Mouse (Mus musculus) hindbrain, embryonic 11.5 days (tissue): ENCODE data around the gene Cdadc1. TPM values are rescaled to one million over a fixed set of nuclear protein-coding genes. Genes with fewer than 3 reads are reported as not detected.

Experiments used
- ATAC-seq: fragments of 200-750 bp; cut with Nextera tagmentation; 2 replicates; pipeline ENCODE4 v1.8.0; 2017; ENCODE audit warnings: mild to moderate bottlenecking, moderate TSS enrichment, moderate library complexity; ENCODE audit not compliant: low FRiP score
- DNase-seq: peaks from one replicate; pipeline ENCODE4 v3.0.0-alpha.2; 2015; ENCODE audit warnings: low spot score
- H3K27ac ChIP-seq: fragments of 300-500 bp; sonication (generic); 2 replicates; pipeline ENCODE4 v1.5.1; 2014; ENCODE audit warnings: mild to moderate bottlenecking, low read depth, low read length
- H3K27me3 ChIP-seq: fragments of 300-500 bp; sonication (generic); 2 replicates; pipeline ENCODE4 v1.6.1; 2014; ENCODE audit warnings: mild to moderate bottlenecking, low read length, moderate library complexity, mixed read lengths; ENCODE audit not compliant: control insufficient read depth, insufficient read depth
- H3K36me3 ChIP-seq: fragments of 300-500 bp; sonication (generic); 2 replicates; pipeline ENCODE4 v1.6.1; 2014; ENCODE audit warnings: mild to moderate bottlenecking, low read length, moderate library complexity, mixed read lengths; ENCODE audit not compliant: control insufficient read depth, insufficient read depth
- H3K4me1 ChIP-seq: fragments of 300-500 bp; sonication (generic); replicated peaks from 2 replicates; pipeline ENCODE4 v1.6.1; 2014; ENCODE audit warnings: low read length, mixed read lengths; ENCODE audit not compliant: control insufficient read depth, insufficient read depth
- H3K4me2 ChIP-seq: fragments of 300-500 bp; sonication (generic); replicated peaks from 2 replicates; pipeline ENCODE4 v1.6.1; 2014; ENCODE audit warnings: mild to moderate bottlenecking, low read depth, low read length
- H3K4me3 ChIP-seq: fragments of 300-500 bp; sonication (generic); 2 replicates; pipeline ENCODE4 v1.5.1; 2014; ENCODE audit warnings: low read depth, low read length
- H3K9ac ChIP-seq: fragments of 300-500 bp; sonication (generic); 2 replicates; pipeline ENCODE4 v1.6.1; 2014; ENCODE audit warnings: low read depth, low read length
- H3K9me3 ChIP-seq: fragments of 300-500 bp; sonication (generic); 2 replicates; pipeline ENCODE4 v1.6.1; 2016; ENCODE audit warnings: low read length; ENCODE audit not compliant: control insufficient read depth
- WGBS: fragments of 180-500 bp; shearing (Covaris S2); extraction: QIAGEN DNeasy Blood & Tissue Kit; methylation state at CpG from one replicate; pipeline ENCODE4 v1.1.7; 2014; 5-methylcytosine and 5-hydroxymethylcytosine counted together
- polyA plus RNA-seq: library from polyadenylated mRNA; unstranded; fragments of >200 nt; fragmentation: Nextera tagmentation; extraction: Ambion mirVana; gene quantifications from 2 replicates; pipeline ENCODE4 v1.2.1, GENCODE M21; 2014

Gene Cdadc1
- polyA plus RNA-seq, 1 experiment from 2014 or later: 33.3 TPM

DNA sequence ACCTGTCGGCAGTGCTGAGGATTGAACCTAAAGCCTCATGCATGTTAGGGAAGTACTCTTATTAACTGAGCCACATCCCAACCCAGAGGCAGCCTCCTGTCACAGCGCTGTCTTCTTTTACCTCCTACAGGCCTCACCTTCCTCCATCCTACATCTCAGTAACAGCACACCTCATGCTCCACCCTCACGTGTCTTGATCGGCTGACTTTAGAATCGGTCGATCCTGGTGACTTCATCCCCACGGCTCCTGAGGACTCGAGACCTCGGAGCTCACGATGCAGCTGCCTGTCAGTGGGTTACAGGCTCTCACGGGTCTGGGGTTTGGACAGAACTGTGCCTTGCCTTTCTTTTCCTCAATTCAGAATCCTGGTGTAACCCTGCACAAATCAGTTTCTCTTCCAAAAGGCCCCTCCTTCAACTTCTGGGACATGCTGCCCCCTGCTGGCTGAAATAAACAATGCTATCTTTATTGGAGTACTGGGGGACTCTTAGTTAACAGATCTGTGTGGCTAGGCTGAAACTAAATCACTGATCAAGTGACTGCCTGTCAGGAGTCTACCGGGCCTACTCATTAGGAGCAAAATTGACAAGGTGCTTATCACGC, 41.7 kb downstream of the Cdadc1 start:
- Histone ChIP-seq H3K4me2 (no peak overlapping the region), H3K36me3 (no peaks in the 10 kb centered on the region), H3K9me3 (no peaks in the 10 kb centered on the region), H3K4me1 (no peaks in the 10 kb centered on the region), H3K9ac (no peak overlapping the region), H3K27me3 (no peaks in the 10 kb centered on the region), H3K4me3 (no peak overlapping the region), H3K27ac (no peak overlapping the region)
- ATAC-seq: no peak
- DNase-seq: peak; percentile 88
- 59% methylated on average over 13 of the region's 13 CpGs for WGBS

DNA sequence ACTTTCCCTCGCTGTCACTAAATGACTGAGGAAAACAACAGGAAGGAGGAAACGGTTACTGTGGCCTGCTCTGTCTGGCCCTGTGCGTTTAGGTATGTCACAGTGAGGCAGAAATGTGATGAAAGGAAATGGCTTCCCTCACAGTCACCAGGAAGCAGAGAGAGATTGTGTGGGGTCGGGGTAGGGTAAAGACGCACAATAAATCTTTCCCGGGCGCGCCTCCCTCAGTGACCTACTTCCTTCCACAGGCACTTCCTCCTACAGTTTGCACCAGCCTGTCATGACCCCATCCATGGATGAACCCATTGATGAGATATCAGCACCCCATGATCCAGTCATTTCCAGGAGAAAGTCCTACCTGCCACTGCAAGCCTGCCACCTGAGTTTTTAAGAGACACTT, 42.7 kb downstream of the Cdadc1 start:
- DNase-seq (no peak), ATAC-seq (no peak)
- Histone ChIP-seq H3K4me3 (no peak overlapping the region), H3K9ac (no peak overlapping the region), H3K4me1 (no peaks in the 10 kb centered on the region), H3K4me2 (no peak overlapping the region), H3K36me3 (no peaks in the 10 kb centered on the region), H3K27ac (no peak overlapping the region), H3K27me3 (no peaks in the 10 kb centered on the region), H3K9me3 (no peaks in the 10 kb centered on the region)
- WGBS: 88% methylated on average over 8 of the region's 8 CpGs

DNA sequence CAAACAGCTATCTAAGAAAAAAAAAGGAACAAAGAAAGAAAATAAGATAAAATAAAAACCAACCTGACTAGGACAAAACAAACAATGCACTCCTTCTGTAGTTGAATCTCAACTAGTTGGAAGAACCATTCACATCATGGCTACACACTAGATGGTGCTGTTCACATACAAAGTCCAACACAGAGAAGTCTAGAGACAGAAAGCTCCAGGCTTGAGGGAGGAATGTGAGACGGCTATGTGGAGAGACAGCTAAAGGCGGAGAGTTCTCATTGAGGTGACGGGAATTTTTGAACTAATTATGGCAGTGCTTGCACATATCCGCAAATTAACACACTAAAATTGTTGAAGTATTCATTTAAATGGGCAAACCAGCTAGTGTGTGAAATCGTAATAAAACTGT, 43.7 kb downstream of the Cdadc1 start:
- no peaks in the 10 kb centered on the region for H3K9me3 ChIP-seq

DNA sequence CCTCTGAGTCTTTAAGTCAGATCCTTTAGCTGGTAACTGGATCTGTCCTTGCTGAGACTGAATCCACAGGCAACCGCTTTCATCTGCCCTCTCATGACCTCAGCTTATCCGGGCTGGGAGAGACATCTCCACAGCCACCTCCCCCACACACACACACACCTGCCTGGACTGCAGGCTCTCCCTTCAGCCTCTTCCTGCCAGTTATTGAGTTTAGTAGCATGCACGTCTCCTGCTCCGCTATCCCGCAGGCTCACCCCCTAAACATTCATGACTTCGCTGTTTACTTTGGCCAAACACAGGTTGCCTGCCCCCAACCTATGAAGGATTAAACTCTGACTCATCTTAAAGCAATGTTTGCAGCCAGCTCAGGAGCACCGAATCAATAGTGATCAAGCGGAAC, 45.8 kb downstream of the Cdadc1 start:
- Histone ChIP-seq H3K27ac (no peak overlapping the region), H3K4me3 (no peak overlapping the region), H3K9me3 (no peaks in the 10 kb centered on the region), H3K9ac (no peak overlapping the region), H3K4me2 (no peak overlapping the region), H3K27me3 (no peaks in the 10 kb centered on the region), H3K36me3 (no peaks in the 10 kb centered on the region), H3K4me1 (no peaks in the 10 kb centered on the region)
- no peak for DNase-seq
- 65% methylated on average over 8 of the region's 8 CpGs for WGBS
- no peak for ATAC-seq

More for the DNA sequence above, 43.7 kb downstream of the Cdadc1 start:
- Histone ChIP-seq H3K9ac (no peak overlapping the region), H3K36me3 (no peaks in the 10 kb centered on the region), H3K4me2 (no peak overlapping the region), H3K27me3 (no peaks in the 10 kb centered on the region), H3K4me1 (no peaks in the 10 kb centered on the region), H3K27ac (no peak overlapping the region), H3K4me3 (no peak overlapping the region)
- DNase-seq (no peak), ATAC-seq (no peak)
- WGBS: 74% methylated on average over 5 of the region's 5 CpGs

DNA sequence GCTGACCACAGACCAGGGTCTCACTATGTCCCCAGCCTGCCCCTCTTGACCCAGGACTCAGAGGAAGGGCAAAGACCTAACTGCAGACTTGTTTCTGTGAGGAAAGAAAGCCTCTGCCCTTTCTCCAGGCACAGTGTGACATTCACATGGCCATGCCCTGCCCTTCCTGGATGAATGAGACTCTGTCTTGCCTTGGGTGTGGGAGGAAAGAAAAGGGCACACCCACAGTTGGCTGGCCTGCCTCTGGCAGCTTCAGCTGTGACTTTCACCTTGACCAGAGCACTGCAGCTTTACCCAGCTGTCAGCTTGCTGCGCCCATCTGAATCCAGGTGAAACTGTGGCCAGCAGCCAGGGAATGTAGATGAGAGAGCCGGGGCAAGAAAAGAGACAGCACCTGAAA, 46.9 kb downstream of the Cdadc1 start:
- no peaks in the 10 kb centered on the region for H3K27me3 ChIP-seq
- no peak for DNase-seq
- no peaks in the 10 kb centered on the region for H3K36me3 ChIP-seq
- H3K9ac ChIP-seq: no peak overlapping the region
- ATAC-seq: no peak
- H3K4me1 ChIP-seq: 0 out of 2 replicates have a peak, but pooled peaks cover 2% of the 10 kb centered on the region
- H3K4me2 ChIP-seq: no peak overlapping the region
- no peak overlapping the region for H3K27ac ChIP-seq
- H3K9me3 ChIP-seq: no peaks in the 10 kb centered on the region
- H3K4me3 ChIP-seq: no peak overlapping the region
- WGBS: 85% methylated on average over 2 of the region's 2 CpGs

DNA sequence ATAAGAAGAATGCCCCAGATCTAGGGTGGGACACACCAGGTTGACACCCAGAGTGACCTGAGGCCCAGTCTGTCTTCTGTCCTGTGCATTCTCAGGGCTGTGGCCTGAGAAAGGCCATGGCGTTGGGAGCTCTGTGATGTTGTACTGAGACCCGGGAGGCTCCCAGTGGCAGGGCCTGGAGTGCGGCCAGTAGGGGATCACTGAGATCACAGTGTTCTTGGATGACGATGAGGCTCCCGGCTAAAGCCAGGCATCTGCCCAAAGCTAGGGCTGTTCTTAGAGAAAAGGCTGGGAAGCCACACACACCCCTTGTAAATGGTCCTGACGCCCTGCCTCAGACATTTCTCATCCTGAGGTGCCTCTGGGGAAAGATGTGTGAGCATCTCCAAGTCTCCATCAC, 48.7 kb downstream of the Cdadc1 start:
- Histone ChIP-seq H3K9me3 (no peaks in the 10 kb centered on the region), H3K9ac (no peak overlapping the region), H3K4me1 (0 out of 2 replicates have a peak, but pooled peaks cover 2% of the 10 kb centered on the region), H3K36me3 (no peaks in the 10 kb centered on the region), H3K27me3 (no peaks in the 10 kb centered on the region), H3K4me3 (no peak overlapping the region), H3K4me2 (no peak overlapping the region), H3K27ac (no peak overlapping the region)
- ATAC-seq (no peak), DNase-seq (no peak)
- 82% methylated on average over 6 of the region's 6 CpGs for WGBS

DNA sequence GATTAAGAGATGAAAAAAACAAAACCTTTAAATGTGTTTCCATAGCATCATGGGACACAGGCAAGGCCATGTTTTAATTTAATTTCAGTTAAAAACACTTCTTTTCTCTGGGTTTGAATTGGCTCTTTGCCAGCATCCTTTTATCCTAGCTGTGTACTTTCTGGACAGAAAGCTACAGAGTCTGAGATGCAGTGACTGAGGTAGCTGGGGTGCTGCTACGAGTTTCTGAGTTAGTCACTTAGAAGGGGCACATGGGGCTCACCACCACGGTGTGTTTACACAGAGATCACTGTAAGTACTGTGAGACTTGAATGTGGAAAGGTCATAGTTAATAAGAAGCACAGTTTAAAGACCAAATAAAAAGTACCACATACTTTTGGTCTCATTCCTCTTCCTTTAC, 49.2 kb downstream of the Cdadc1 start:
- no peak overlapping the region for H3K27ac ChIP-seq
- H3K9me3 ChIP-seq: no peaks in the 10 kb centered on the region
- 0 out of 2 replicates have a peak, but pooled peaks cover 2% of the 10 kb centered on the region for H3K4me1 ChIP-seq
- DNase-seq (no peak), ATAC-seq (no peak)
- H3K4me3 ChIP-seq: no peak overlapping the region
- H3K36me3 ChIP-seq: no peaks in the 10 kb centered on the region
- no peaks in the 10 kb centered on the region for H3K27me3 ChIP-seq
- 72% methylated on average over 2 of the region's 2 CpGs for WGBS
- H3K9ac ChIP-seq: no peak overlapping the region
- H3K4me2 ChIP-seq: no peak overlapping the region

DNA sequence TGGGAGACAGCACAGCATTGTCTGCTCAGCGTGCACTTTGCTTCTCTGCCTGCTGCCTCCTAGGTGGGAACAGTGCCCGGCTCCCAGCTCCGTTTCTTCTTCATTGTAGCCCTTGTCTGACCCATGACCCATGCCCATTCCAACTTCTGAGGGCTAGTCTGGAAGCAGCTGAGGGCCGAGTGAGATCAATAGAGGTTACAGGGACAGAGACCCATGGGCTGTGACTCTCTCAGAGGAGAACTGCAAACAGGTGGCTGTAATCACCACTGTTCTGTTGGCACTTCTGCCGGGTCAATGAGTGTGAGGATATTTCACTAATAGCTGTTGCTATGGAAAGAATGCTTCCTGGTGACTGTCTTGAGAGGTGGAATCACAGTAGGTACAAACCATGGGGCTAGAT, 50.2 kb downstream of the Cdadc1 start:
- no peaks in the 10 kb centered on the region for H3K36me3 ChIP-seq
- H3K4me3 ChIP-seq: no peak overlapping the region
- DNase-seq (no peak), ATAC-seq (no peak)
- WGBS: 48% methylated on average over 5 of the region's 5 CpGs
- no peaks in the 10 kb centered on the region for H3K27me3 ChIP-seq
- no peak overlapping the region for H3K9ac ChIP-seq
- H3K9me3 ChIP-seq: no peaks in the 10 kb centered on the region
- 0 out of 2 replicates have a peak, but pooled peaks cover 2% of the 10 kb centered on the region for H3K4me1 ChIP-seq
- no peak overlapping the region for H3K4me2 ChIP-seq
- no peak overlapping the region for H3K27ac ChIP-seq

DNA sequence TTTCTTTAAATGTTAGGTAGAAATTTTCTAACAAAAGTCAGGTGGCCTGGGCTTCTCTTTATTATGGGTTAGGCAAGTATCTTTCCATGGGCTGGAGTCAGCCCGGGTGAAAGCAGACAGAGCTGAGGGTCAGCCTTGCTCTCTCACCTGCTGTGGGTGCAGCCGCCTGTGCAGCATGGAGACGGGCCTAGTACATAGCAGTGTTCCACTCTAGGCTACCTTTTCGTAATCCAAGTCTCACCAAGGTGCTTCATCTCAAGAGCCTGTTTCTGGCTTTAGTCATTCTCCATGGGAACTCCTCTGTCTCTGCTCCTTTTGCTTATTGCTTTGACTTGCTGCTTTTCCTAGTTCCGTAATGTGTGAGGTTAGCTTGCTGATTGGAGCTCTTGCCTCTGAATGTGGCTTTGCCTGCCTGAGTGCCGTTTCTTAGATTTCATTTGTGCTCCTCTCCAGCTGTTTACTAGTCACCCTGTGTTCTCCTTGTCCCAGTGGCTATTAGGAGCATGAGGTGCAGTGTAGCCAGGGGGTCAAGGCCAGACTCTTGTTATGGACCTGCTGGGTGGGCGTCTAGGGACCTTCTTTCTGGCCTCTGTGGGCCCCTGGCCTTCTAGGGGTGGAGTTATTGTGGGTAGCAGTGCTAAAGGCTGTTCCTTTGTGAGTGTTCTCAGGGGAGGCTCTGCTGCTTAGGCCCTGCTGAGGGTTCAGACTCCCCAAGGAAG, 51.4 kb downstream of the Cdadc1 start:
- Histone ChIP-seq H3K9me3 (no peaks in the 10 kb centered on the region), H3K36me3 (no peaks in the 10 kb centered on the region), H3K27me3 (no peaks in the 10 kb centered on the region), H3K9ac (no peak overlapping the region), H3K4me2 (no peak overlapping the region), H3K4me3 (no peak overlapping the region), H3K27ac (no peak overlapping the region), H3K4me1 (0 out of 2 replicates have a peak, but pooled peaks cover 2% of the 10 kb centered on the region)
- ATAC-seq (no peak), DNase-seq (no peak)
- 87% methylated on average over 7 of the region's 7 CpGs for WGBS
